Mouse (Mus musculus) cerebellum, postnatal 10 days (tissue): ENCODE measurements around the gene C1qa.
A peak's percentile ranks its signal among the peaks of the same experiment; 100 is the strongest.

Source experiments
- DNase-seq, 2 experiments: peaks; one replicate each; pipeline ENCODE4 v3.0.0; 2021; ENCODE audit warnings: mixed read lengths in 2 of 2

Gene C1qa

GRCm38 (mm10) chr4:136898637-136899036 is at the start of gene C1qa:
Gene C1qa, minus strand, starts transcription at chr4:136898803.
- DNase-seq, result no peak

GRCm38 (mm10) chr4:136945397-136945796 is 46.8 kb upstream of the C1qa start:
- peak; percentile 73 to 81 for DNase-seq

GRCm38 (mm10) chr4:136944558-136945350 is 46.2 kb upstream of the C1qa start:
- DNase-seq, result peak; percentile 64 to 74

- DNase-seq, result peak in 1 of 2 experiments; percentile 54
Measured at GRCm38 (mm10) chr4:136943175-136943574, 44.6 kb upstream of the C1qa start.

GRCm38 (mm10) chr4:136942761-136943160 is 44.2 kb upstream of the C1qa start:
- DNase-seq, result peak; percentile 82 to 90

- DNase-seq, result no peak
Measured at GRCm38 (mm10) chr4:136937935-136938334, 39.3 kb upstream of the C1qa start.

GRCm38 (mm10) chr4:136937344-136937743 is 38.7 kb upstream of the C1qa start:
- peak; percentile 70 to 78 for DNase-seq

GRCm38 (mm10) chr4:136934746-136935613 is 36.4 kb upstream of the C1qa start:
- no peak for DNase-seq

- DNase-seq, result no peak
Measured at GRCm38 (mm10) chr4:136930474-136930873, 31.9 kb upstream of the C1qa start.

GRCm38 (mm10) chr4:136928928-136929327 is 30.3 kb upstream of the C1qa start:
- peak; percentile 66 to 77 for DNase-seq

GRCm38 (mm10) chr4:136925804-136926203 is 27.2 kb upstream of the C1qa start:
- no peak for DNase-seq

GRCm38 (mm10) chr4:136924529-136924928 is 25.9 kb upstream of the C1qa start:
- no peak for DNase-seq

- DNase-seq, result no peak
Measured at GRCm38 (mm10) chr4:136919526-136919925, 20.9 kb upstream of the C1qa start.

GRCm38 (mm10) chr4:136918834-136919233 is 20.2 kb upstream of the C1qa start:
- peak in 1 of 2 experiments; percentile 73 for DNase-seq

GRCm38 (mm10) chr4:136917165-136917524 is 18.5 kb upstream of the C1qa start:
- peak; percentile 63 to 74 for DNase-seq

GRCm38 (mm10) chr4:136916359-136917164 is 18.0 kb upstream of the C1qa start:
- peak; percentile 88 to 90 for DNase-seq

- peak in 1 of 2 experiments; percentile 56 for DNase-seq
Measured at GRCm38 (mm10) chr4:136912841-136913240, 14.2 kb upstream of the C1qa start.

- no peak for DNase-seq
Measured at GRCm38 (mm10) chr4:136911804-136912203, 13.2 kb upstream of the C1qa start.

- DNase-seq, result no peak
Measured at GRCm38 (mm10) chr4:136911211-136911646, 12.6 kb upstream of the C1qa start.

GRCm38 (mm10) chr4:136907809-136908208 is 9.2 kb upstream of the C1qa start:
- DNase-seq, result no peak

GRCm38 (mm10) chr4:136907033-136907432 is 8.4 kb upstream of the C1qa start:
- DNase-seq, result peak; percentile 69 to 74

- DNase-seq, result peak; percentile 49 to 57
Measured at GRCm38 (mm10) chr4:136904767-136905539, 6.3 kb upstream of the C1qa start.
